Mouse (Mus musculus) left cerebral cortex, postnatal 14 days (tissue): ENCODE data around the gene Pdzd11. TPM values are rescaled to one million over a fixed set of nuclear protein-coding genes. Genes with fewer than 3 reads are reported as not detected.

Experiments used
- DNase-seq, 2 experiments: peaks; one replicate each; pipeline ENCODE4 v3.0.0; 2021 to 2022; ENCODE audit warnings: low spot score in 2 of 2, mixed read lengths in 1 of 2
- intact Hi-C: fragments of 180-260 bp; cut with DNase I; formaldehyde crosslinking; loops from one replicate; pipeline ENCODE4 v1.15.1; 2025
- long read RNA-seq, 2 experiments: library from polyadenylated mRNA; stranded (forward); transcript quantifications; one replicate each; pipeline ENCODE4 v2.0.0; 2021
- total RNA-seq, 2 experiments: library from RNA; stranded (reverse); gene quantifications; 2 replicates each; pipeline ENCODE4 v1.2.3; 2021

Gene Pdzd11
- total RNA-seq = 10 to 100 TPM; 37.8 to 42.1 TPM
- long read RNA-seq, experiment 1, transcript Pdzd11-202 (7 exons, 1,041 nt) = minor isoform, 12 of 49 reads
- long read RNA-seq, experiment 1, transcript Pdzd11-201 (7 exons, 1,626 nt) = major isoform, 34 of 49 reads
- long read RNA-seq, experiment 1, partial matches to known transcripts = 0 of 49 reads
- long read RNA-seq, experiment 1, other reads (novel, unspliced or antisense) = 3 of 49 reads
- long read RNA-seq, experiment 2, transcript Pdzd11-202 (7 exons, 1,041 nt) = major isoform, 19 of 35 reads
- long read RNA-seq, experiment 2, transcript Pdzd11-201 (7 exons, 1,626 nt) = minor isoform, 12 of 35 reads
- long read RNA-seq, experiment 2, partial matches to known transcripts = 3 of 35 reads
- long read RNA-seq, experiment 2, other reads (novel, unspliced or antisense) = 1 of 35 reads

DNA sequence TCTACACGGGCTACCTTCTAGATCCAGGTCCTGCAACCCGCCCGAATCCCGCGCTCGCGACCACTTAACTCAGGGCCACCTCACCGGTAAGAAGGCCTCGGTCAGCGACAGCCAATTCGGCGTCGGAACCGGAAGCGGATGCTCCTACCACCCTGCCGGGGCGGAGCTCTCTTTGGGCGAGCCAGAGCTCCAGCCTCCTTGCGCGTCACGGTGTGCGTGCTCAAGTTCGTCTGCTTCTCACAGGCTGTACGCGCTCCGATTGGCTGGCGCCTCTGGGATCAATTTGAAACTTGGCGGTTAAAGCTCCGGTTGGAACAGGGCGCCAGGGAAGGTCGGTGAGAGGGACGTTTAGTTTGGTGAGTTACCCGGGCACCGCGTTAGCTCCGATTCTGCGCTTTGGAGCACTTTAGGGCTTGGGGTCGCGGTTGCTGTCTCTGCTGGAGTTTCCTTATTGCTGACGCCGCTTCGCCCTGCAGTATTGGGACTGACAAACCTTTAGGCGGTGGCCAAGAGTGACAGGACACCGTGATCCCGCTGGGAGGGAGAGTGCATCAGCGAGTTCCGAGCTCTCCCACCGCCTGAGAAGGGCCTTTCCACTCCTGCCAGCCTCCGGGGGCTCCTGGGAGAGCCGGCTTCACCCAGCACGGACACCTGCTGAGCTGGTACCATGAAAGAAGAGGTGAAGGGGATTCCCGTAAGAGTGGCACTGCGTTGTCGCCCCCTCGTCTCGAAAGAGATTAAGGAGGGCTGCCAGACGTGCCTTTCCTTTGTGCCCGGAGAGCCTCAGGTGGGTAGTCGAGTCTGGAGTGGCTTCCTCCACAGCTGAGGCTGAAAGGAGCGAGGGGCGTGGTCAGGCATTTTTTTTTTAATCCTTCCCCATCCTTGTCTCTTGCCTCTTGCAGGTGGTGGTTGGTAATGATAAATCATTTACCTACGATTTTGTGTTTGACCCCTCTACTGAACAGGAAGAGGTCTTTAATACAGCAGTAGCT lies at the start of gene Pdzd11:
Gene Pdzd11 (minus strand): TSS at position 767 of the 992 bp plus-strand sequence.
- intact Hi-C loops = loop anchor here (10.0 kb wide), 1 partner anchor 109 kb away; no protein-coding TSS in a partner anchor
- DNase-seq = peak; percentile 88 to 91

DNA sequence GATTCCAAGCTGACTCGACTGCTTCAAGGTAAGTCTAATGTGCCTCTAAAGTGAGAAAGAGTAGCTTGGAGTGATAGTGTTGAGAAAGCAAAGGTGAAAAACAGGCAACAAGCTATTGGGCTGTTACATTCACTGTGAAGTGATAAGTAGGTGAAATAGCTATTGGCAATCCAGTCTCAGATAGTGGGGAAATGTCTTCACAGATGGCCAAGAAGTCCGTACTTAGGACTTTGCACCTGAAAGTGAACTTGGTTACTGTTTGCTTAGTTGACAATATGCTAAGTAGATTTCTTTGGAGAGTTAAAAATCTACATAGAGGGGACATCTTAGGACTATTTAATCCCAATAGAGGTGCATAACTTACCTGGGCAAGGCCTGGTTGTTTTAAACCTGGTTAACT lies 38.5 kb upstream of the Pdzd11 start:
- intact Hi-C loops = no loop called here
- DNase-seq = no peak

DNA sequence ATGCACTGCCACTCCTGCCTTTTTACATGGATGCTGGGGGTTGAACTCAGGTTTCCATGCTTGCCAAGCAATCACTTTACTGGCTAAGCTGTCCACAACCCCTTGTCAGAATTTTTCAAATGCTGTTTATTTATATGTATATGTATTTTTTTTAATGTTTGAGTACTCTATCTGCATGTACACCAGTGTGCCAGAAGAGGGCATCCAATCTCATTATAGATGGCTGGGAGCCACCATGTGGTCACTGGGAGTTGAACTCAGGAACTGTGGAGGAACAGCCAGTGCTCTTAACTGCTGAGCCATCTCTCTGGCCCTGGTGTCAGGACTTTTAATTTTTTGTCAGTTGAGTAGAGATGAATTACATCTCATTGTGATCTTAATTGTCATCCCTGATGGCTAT lies 26.5 kb upstream of the Pdzd11 start:
- intact Hi-C loops = no loop called here
- no peak for DNase-seq

DNA sequence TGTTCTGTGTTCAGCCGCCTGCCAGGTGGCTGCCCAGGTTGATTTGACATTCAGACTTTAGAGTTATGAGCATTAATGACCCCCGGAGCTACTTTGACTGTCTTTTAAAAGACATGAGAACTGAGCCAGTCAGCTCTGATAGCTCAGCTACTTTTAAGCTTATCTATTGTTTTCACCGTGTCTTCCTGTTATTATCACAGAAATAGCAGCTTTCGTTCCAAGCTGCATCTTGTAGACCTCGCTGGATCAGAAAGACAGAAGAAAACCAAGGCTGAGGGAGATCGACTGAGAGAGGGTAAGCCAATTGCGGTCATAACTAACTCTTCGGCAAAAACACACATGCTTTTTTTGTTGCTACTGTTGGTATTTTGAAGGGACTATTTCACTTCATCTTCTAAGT lies 12.1 kb upstream of the Pdzd11 start:
- intact Hi-C loops = no loop called here
- no peak for DNase-seq

DNA sequence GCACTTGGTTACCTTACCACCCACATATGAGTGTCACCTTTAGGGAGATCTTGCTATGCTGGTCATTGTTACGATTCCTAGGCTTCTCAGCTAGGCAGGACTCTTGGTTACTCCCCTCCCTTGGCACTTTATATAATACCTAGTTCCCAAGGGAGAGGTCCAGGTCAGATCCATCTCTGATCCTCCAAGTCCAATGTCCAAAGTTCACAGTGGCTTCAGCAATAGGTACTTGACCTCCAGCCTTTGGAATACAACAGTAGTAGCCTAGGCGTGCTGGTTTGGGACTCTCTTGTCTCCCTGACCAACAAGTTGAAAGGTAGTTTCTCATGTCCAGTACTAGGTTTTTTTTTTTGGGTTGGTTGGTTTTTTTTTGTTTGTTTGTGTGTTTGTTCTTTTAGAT lies 2.7 kb upstream of the Pdzd11 start:
- intact Hi-C loops = loop anchor here (10.0 kb wide), 1 partner anchor 106 kb away; no protein-coding TSS in a partner anchor

DNA sequence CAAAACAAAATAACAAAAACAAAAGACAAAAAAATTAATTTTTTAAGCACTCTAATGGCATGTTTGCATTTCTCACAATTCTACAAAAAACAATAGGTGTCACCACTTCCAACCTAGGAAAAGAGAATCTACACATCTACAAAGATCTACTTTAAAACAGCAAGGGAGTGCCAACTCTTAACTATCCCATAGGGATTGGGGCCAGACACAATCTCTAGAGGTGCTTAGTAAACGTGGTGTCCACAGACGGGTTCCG lies 894 bp downstream of the Pdzd11 start, which contains the start of gene Kif4:
Gene Kif4 (plus strand): TSS at position 192 of the 256 bp plus-strand sequence.
- intact Hi-C loops = loop anchor here (10.0 kb wide), 1 partner anchor 109 kb away; no protein-coding TSS in a partner anchor
- DNase-seq = no peak

More for the DNA sequence above, 2.7 kb upstream of the Pdzd11 start:
- DNase-seq = no peak

DNA sequence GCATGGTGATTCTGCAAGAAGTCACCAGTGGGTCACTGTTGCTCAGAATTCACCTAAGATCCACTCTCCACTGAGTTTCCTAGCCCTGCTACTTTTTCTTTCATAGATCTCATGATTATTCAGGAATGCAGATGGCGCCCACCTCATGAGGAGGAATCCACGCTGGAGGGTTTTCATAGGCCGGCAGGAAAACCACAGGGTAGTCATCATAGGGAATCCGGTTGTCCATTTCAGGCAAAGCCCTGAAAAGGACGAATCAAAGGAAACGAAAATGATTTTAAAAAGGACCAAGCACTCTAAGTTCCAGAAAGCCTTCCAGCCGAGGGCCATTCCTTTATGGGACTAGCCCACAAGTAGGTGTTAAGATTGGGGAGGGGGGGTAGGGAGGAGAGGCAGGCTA lies 1.2 kb downstream of the Pdzd11 start:
- intact Hi-C loops = loop anchor here (10.0 kb wide), 1 partner anchor 110 kb away; no protein-coding TSS in a partner anchor
- DNase-seq = peak in 1 of 2 experiments; percentile 7

DNA sequence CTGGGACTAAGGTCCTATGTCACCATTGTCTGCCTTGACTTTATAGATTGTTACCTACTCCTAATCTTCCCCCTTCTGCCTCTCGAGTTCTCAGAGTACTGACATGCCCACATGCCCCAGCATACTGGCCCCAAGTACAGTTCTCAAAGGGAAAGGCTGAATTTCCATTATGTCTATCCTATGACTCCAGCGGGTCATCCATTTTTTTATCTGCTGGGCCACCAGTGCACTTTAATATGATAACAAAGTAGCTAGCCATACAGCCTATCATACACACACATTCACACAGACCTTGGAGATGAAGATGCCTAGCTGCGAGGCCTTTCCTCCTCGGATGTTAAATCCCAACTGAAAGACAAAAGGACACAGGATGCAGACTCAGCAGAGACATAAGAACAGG lies 2.1 kb downstream of the Pdzd11 start:
- DNase-seq = no peak
- intact Hi-C loops = loop anchor here (10.0 kb wide), 1 partner anchor 111 kb away; no protein-coding TSS in a partner anchor

DNA sequence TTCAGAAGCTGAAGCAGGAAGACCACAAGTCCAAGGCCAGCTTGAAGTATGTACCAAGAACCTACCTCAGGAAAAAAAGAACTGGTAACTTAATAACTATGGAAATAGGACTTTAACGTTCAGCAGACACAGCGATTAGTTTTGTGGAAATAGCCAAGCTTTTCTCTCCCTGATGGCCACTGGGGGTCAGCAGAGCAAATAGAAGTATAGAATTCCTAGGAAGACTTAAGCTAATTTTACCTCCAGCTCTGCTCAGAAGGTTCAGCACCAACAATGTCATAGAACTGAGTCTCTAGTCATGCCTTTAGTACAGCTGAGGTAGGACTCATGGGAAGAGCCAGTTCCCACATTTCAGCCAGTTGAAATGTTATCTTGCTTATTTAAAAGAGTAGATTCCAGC lies 5.0 kb downstream of the Pdzd11 start:
- intact Hi-C loops = loop anchor here (10.0 kb wide), 1 partner anchor 113 kb away; no protein-coding TSS in a partner anchor
- no peak for DNase-seq

DNA sequence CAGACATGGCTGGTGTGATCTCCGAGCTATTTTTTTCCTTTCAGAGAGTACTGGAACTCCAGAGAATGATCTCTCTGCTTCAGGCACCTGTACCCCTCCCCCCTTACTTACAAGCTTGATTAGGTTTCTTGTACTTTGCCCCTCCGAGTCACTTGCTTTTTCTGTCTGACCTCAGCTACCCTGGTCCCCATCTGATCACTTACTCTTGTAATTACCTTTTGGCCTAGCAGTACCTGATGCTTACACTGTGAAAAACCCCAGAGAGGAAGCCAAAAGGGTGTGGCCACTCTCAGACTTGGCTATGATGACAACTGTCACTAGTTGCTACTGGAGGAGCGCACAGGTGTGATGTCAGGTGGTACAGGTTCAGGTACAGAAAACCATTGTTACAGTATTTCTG lies 7.9 kb downstream of the Pdzd11 start:
- intact Hi-C loops = no loop called here
- no peak for DNase-seq

DNA sequence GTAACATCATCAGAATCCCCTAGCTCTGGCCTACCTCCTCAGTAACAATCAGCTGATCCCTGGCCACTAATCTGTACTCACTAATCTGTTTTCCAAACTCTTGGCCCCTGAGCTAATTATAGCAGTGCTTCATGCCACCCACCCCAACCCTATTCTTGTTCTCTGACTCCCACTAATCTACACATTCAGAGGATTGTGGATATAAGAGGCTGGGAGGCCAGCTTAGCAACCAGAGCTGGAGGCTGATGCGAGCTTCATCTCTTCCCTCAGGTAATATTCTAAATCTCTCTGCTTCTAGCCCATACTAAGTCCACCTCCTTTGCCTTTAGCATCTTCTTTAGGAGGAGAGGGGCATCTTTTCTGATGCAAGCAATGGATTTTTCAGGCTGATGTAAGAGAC lies 21.1 kb downstream of the Pdzd11 start, which contains the start of gene Arr3:
Gene Arr3 (plus strand): TSS at position 184 of the 400 bp plus-strand sequence.
- intact Hi-C loops = no loop called here
- DNase-seq = no peak

DNA sequence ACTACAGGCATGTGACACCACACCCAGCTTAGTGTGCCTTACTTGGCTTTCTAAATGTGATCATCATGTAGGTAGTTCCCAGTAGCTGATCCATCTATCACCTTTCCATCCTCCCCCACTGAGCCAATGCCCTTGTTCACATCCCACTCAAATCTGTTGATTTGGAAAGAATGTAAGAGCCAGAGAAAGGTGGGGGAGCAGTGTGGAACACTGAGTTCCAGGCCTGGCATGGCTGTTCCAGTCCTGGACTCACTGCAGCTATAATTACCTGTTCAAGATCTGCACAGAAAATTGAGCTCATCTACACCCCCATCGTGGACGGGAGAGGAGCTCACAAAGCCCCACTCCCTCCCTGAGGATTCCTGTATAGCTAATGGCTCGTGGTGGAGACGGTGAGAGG lies 26.6 kb downstream of the Pdzd11 start:
- intact Hi-C loops = no loop called here
- peak; percentile 4 to 34 for DNase-seq

DNA sequence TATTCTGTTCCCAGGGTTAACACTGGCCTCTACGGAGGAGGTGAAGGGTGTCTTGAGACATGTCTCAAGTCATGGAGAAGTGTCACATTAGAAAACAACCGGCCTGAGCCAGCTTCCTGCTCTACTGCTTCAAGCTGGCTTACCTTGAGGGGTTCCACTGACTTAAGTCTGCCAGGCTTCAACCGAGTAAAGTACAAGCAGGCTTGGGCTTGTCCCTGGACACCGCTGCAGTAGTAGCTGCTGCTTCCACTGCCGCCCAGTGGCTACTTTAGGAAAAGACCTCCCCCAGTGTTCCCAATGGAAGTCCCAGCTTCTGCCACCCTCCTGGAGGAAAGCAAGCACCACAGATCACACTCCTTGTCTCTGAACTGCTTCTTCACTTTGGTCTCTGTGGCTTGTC lies 28.9 kb downstream of the Pdzd11 start:
- intact Hi-C loops = no loop called here
- peak; percentile 51 to 59 for DNase-seq

DNA sequence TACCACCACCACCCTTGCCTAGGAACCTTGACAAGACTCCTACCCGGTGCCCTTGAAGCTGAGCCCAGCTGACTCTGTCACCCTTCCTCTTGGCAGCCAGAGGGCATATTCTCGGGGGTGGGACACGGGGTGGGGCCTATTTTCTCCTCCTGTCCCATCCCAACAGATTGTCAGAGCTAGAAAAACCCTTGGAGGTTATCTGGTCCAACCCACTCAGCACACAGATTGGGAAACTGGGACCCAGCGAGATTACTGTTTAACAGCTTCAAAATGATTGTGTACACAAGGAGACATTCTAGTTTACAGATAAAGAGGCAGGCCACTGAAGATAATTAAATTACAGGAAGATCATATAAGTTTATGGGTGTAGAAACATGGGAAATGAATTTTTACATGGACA lies 31.6 kb downstream of the Pdzd11 start, which contains the start of gene P2ry4:
Gene P2ry4 (minus strand): TSS at position 79 of the 400 bp plus-strand sequence.
- intact Hi-C loops = no loop called here
- DNase-seq = no peak

Other genes starting within 250 kb of the Pdzd11 start
- not detected for gene Otud6a, start 197.6 kb downstream of the Pdzd11 start, total RNA-seq
- not detected for gene Awat2, start 183.9 kb downstream of the Pdzd11 start, total RNA-seq
- gene Igbp1, start 132.3 kb downstream of the Pdzd11 start, total RNA-seq = 10 to 100 TPM; 32.6 to 35.0 TPM
- gene Dgat2l6, start 101.7 kb downstream of the Pdzd11 start, total RNA-seq = under 1 TPM; 0.08 to 0.18 TPM
- gene Awat1, start 54.3 kb downstream of the Pdzd11 start, total RNA-seq = not detected
- not detected for gene P2ry4, start 31.7 kb downstream of the Pdzd11 start, total RNA-seq
- gene Arr3, start 21.1 kb downstream of the Pdzd11 start, total RNA-seq = under 1 TPM; 0.26 to 0.32 TPM
- gene Kif4, start 831 bp downstream of the Pdzd11 start, total RNA-seq = 1 to 10 TPM in 1 of 2 experiments, under 1 TPM in 1; 0.97 to 1.1 TPM
- gene Gdpd2, start 103.3 kb upstream of the Pdzd11 start, total RNA-seq = 10 to 100 TPM in 1 of 2 experiments, 1 to 10 TPM in 1; 8.0 to 11.5 TPM
- gene Dlg3, start 141.2 kb upstream of the Pdzd11 start, total RNA-seq = 100 to 1,000 TPM; 153 to 158 TPM